Mouse (Mus musculus) limb, embryonic 14.5 days (tissue): ENCODE data around the gene Ugt1a6a. TPM values are rescaled to one million over a fixed set of nuclear protein-coding genes. Genes with fewer than 3 reads are reported as not detected.

Source experiments
- ATAC-seq: fragments of 200-750 bp; cut with Nextera tagmentation; 2 replicates; pipeline ENCODE4 v1.8.0; 2017; ENCODE audit warnings: low read depth, moderate number of reproducible peaks, moderate TSS enrichment; ENCODE audit not compliant: low FRiP score
- DNase-seq: peaks from one replicate; pipeline ENCODE4 v3.0.0-alpha.2; 2015; ENCODE audit warnings: low spot score
- H3K27ac ChIP-seq: fragments of 300-500 bp; sonication (generic); replicated peaks from 2 replicates; pipeline ENCODE4 v1.5.1; 2014; ENCODE audit warnings: low read depth, mild to moderate bottlenecking, low read length, moderate library complexity, mixed read lengths
- H3K27me3 ChIP-seq: fragments of 300-500 bp; sonication (generic); 2 replicates; pipeline ENCODE4 v1.6.1; 2014; ENCODE audit warnings: low read length, mixed read lengths; ENCODE audit not compliant: control insufficient read depth, insufficient read depth
- H3K36me3 ChIP-seq: fragments of 300-500 bp; sonication (generic); 2 replicates; pipeline ENCODE4 v1.6.1; 2014; ENCODE audit warnings: mild to moderate bottlenecking, low read length, moderate library complexity, mixed read lengths; ENCODE audit not compliant: control insufficient read depth, insufficient read depth
- H3K4me1 ChIP-seq: fragments of 300-500 bp; sonication (generic); 2 replicates; pipeline ENCODE4 v1.6.1; 2014; ENCODE audit warnings: antibody characterized with exemption, low read length, mixed read lengths; ENCODE audit not compliant: control insufficient read depth, insufficient read depth
- H3K4me2 ChIP-seq: fragments of 300-500 bp; sonication (generic); replicated peaks from 2 replicates; pipeline ENCODE4 v1.6.1; 2014; ENCODE audit warnings: low read depth, mild to moderate bottlenecking, low read length, moderate library complexity; ENCODE audit not compliant: severe bottlenecking
- H3K4me3 ChIP-seq: fragments of 300-500 bp; sonication (generic); replicated peaks from 2 replicates; pipeline ENCODE4 v1.5.1; 2014; ENCODE audit warnings: low read length
- H3K9ac ChIP-seq: fragments of 300-500 bp; sonication (generic); 2 replicates; pipeline ENCODE4 v1.6.1; 2014; ENCODE audit warnings: mild to moderate bottlenecking, low read depth, low read length, moderate library complexity; ENCODE audit not compliant: severe bottlenecking
- H3K9me3 ChIP-seq: fragments of 300-500 bp; sonication (generic); 2 replicates; pipeline ENCODE4 v1.6.1; 2016; ENCODE audit warnings: low read length; ENCODE audit not compliant: control insufficient read depth
- POLR2A ChIP-seq: fragments of 200-500 bp; IDR thresholded peaks from 2 replicates; pipeline ENCODE4 v1.8.0; 2012; ENCODE audit warnings: inconsistent platforms, mild to moderate bottlenecking, moderate library complexity, borderline replicate concordance; ENCODE audit not compliant: insufficient read depth, insufficient read length; ENCODE audit errors: extremely low read depth
- whole genome bisulfite sequencing: fragments of 180-500 bp; shearing (Covaris S2); extraction: QIAGEN DNeasy Blood & Tissue Kit; methylation state at CpG from one replicate; pipeline ENCODE4 v1.1.7; 2014; 5-methylcytosine and 5-hydroxymethylcytosine counted together
- polyA plus RNA-seq, 2 experiments: library from polyadenylated mRNA; depleted of rRNA in 1 of 2; stranded (reverse) in 1 of 2; unstranded in 1 of 2; fragments of >200 nt; fragmentation: Nextera tagmentation in 1 of 2; extraction: Ambion mirVana in 1 of 2; gene quantifications; 2 replicates each; pipeline versions ENCODE4 v1.2.1 to v1.2.3; 2012 to 2014

Gene Ugt1a6a
- polyA plus RNA-seq, 2 experiments = 2.3 to 5.4 TPM

- H3K9me3 ChIP-seq = peaks cover 71% of the 10 kb centered on the region
These were observed 92.9 kb downstream of the Ugt1a6a start for GRCm38 (mm10) chr1:88227482-88227881.

DNA sequence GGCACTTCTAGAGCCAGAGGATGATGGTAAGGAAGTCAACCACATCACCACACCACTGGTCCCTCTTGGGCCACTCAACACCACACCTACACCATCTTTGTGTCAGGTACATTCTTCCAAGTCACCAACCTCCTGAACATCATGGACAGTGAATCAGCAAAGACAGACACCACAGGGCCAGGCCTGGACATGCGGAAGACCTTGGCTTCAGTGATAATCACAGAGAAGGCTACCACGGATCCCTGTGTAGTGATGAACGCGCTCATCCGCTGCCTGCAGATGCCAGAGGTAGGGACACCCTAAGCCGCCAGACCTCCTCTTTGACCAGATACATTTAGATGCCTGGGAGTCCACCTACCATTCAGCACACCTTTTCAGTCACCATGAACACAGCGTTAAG, 93.5 kb downstream of the Ugt1a6a start:
- H3K36me3 ChIP-seq = no peaks in the 10 kb centered on the region
- DNase-seq (no peak), ATAC-seq (no peak)
- H3K4me2 ChIP-seq = no peak overlapping the region
- TF ChIP-seq POLR2A = no peak
- 69% methylated on average over 7 of the region's 7 CpGs for WGBS
- no peak overlapping the region for H3K4me3 ChIP-seq
- no peak overlapping the region for H3K27ac ChIP-seq
- peaks cover 77% of the 10 kb centered on the region for H3K9me3 ChIP-seq
- no peak overlapping the region for H3K9ac ChIP-seq
- no peaks in the 10 kb centered on the region for H3K4me1 ChIP-seq
- no peaks in the 10 kb centered on the region for H3K27me3 ChIP-seq

More at GRCm38 (mm10) chr1:88227482-88227881, 92.9 kb downstream of the Ugt1a6a start:
- Histone ChIP-seq H3K4me2 (no peak overlapping the region), H3K27me3 (no peaks in the 10 kb centered on the region), H3K27ac (no peak overlapping the region), H3K9ac (no peak overlapping the region), H3K36me3 (no peaks in the 10 kb centered on the region), H3K4me1 (no peaks in the 10 kb centered on the region), H3K4me3 (no peak overlapping the region)
- WGBS = 54% methylated on average over 2 of the region's 2 CpGs
- TF ChIP-seq POLR2A = no peak
- no peak for DNase-seq
- no peak for ATAC-seq

DNA sequence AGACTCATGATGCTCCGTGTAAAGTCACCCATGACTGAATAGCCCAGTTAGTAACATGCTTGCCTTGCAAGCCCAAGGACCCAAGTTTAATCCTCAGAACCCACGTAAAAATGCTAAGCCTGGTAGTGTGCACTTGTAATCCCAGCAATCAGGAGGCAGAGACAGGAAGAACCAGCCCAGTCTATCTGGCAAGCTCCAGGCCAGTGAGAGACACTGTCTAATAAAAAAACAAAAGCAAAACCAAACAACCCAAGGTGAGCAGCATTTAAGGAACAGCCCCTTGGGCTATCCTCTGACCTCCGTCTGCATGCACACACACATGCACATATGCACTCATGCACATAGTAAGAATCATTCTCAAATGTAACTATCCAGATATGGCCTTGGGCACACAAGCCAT, 95.0 kb downstream of the Ugt1a6a start:
- no peak overlapping the region for H3K27ac ChIP-seq
- H3K4me3 ChIP-seq = no peak overlapping the region
- H3K36me3 ChIP-seq = no peaks in the 10 kb centered on the region
- no peak overlapping the region for H3K4me2 ChIP-seq
- no peak for ATAC-seq
- no peaks in the 10 kb centered on the region for H3K4me1 ChIP-seq
- H3K9ac ChIP-seq = no peak overlapping the region
- TF ChIP-seq POLR2A = no peak
- 76% methylated on average over 3 of the region's 3 CpGs for WGBS
- no peaks in the 10 kb centered on the region for H3K27me3 ChIP-seq
- no peak for DNase-seq
- H3K9me3 ChIP-seq = peaks cover 91% of the 10 kb centered on the region

DNA sequence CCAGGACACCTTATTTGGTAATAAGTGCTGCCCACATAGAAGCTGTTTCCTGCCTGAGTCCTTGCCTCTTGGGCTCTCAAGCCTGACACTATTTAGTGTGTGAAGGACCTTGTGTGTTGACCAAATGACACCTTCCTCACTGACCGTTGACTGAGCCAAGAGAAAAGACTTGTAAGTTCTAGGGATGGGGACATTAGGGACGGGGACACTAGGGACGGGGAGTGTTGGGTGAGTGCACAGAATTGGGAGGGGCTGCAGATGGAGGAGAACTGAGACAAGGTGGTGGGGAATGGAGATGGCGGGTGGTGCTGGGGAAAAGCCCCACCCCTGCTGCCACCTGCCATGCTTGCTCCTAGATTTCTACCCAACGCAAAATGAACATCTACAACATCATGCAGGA, 95.4 kb downstream of the Ugt1a6a start:
- Histone ChIP-seq H3K36me3 (no peaks in the 10 kb centered on the region), H3K4me2 (no peak overlapping the region), H3K4me1 (no peaks in the 10 kb centered on the region), H3K9ac (no peak overlapping the region), H3K4me3 (no peak overlapping the region), H3K27ac (no peak overlapping the region), H3K27me3 (no peaks in the 10 kb centered on the region), H3K9me3 (peaks cover 95% of the 10 kb centered on the region)
- WGBS = 85% methylated on average over 5 of the region's 5 CpGs
- no peak for DNase-seq
- no peak for TF ChIP-seq POLR2A
- ATAC-seq = no peak

GRCm38 (mm10) chr1:88230421-88230820, 95.8 kb downstream of the Ugt1a6a start:
- WGBS = 72% methylated on average over 7 of the region's 7 CpGs
- H3K9me3 ChIP-seq = peaks cover 98% of the 10 kb centered on the region
- no peak overlapping the region for H3K27ac ChIP-seq
- no peak for ATAC-seq
- DNase-seq = no peak
- H3K4me1 ChIP-seq = no peaks in the 10 kb centered on the region
- no peaks in the 10 kb centered on the region for H3K36me3 ChIP-seq
- no peak overlapping the region for H3K4me2 ChIP-seq
- H3K4me3 ChIP-seq = no peak overlapping the region
- no peaks in the 10 kb centered on the region for H3K27me3 ChIP-seq
- no peak overlapping the region for H3K9ac ChIP-seq
- TF ChIP-seq POLR2A = no peak
